Mouse (Mus musculus) erythroblast, embryonic 14.5 days (primary cell): ENCODE measurements around the gene Kctd2. TPM values are rescaled to one million over a fixed set of nuclear protein-coding genes. Genes with fewer than 3 reads are reported as not detected.

Source experiments
- H3K27me3 ChIP-seq: 2 replicates; pipeline ENCODE4 v1.6.1; 2012; ENCODE audit warnings: inconsistent platforms; ENCODE audit not compliant: control insufficient read depth
- H3K36me3 ChIP-seq: 2 replicates; pipeline ENCODE4 v1.6.1; 2012; ENCODE audit warnings: mild to moderate bottlenecking, inconsistent platforms; ENCODE audit not compliant: control insufficient read depth
- H3K4me1 ChIP-seq: 2 replicates; pipeline ENCODE4 v1.6.1; 2012; ENCODE audit warnings: inconsistent platforms; ENCODE audit not compliant: control insufficient read depth
- H3K4me3 ChIP-seq: replicated peaks from 2 replicates; pipeline ENCODE3; 2012; ENCODE audit warnings: moderate library complexity, mild to moderate bottlenecking, inconsistent platforms
- H3K9me3 ChIP-seq: 2 replicates; pipeline ENCODE4 v1.6.1; 2012; ENCODE audit warnings: low read length, inconsistent platforms, mixed read lengths; ENCODE audit not compliant: control insufficient read depth
- GATA1 ChIP-seq: IDR thresholded peaks from 2 replicates; pipeline ENCODE4 v1.6.1; 2012; ENCODE audit warnings: low read length, inconsistent platforms, mixed read lengths
- TAL1 ChIP-seq: IDR thresholded peaks from 3 replicates; pipeline ENCODE4 v1.6.1; 2012; ENCODE audit warnings: low read length, inconsistent platforms, mixed read lengths
- polyA plus RNA-seq: library from polyadenylated mRNA; stranded (reverse); fragments of >175 nt; gene quantifications from 2 replicates; pipeline ENCODE4 v1.2.3, GENCODE M21; 2012

Gene Kctd2
- polyA plus RNA-seq, 1 experiment = 1.3 TPM

DNA sequence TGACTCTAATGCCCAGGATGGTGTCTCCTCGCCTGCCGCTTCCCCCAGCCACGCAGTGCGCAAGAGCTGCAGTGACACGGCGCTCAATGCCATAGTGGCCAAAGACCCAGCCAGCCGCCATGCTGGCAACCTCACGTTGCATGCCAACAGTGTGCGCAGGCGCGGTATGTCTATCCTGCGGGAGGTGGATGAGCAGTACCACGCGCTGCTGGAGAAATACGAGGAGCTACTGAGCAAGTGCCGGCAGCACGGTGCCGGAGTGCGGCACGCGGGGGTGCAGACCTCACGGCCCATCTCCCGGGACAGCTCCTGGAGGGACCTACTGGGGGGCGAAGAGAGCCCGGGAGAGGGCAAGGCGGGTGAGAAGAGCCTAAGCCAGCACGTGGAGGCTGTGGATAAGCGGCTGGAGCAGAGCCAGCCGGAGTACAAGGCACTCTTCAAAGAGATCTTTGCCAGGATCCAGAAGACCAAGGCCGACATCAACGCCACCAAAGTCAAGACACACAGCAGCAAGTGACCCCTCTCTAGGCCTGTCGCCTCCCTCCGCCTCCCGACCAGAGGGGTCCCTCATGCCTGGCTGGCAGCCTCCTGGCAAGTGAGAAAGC is 26.1 kb upstream of the Kctd2 start:
- Histone ChIP-seq H3K36me3 (no peaks in the 10 kb centered on the region), H3K9me3 (no peaks in the 10 kb centered on the region), H3K4me1 (no peaks in the 10 kb centered on the region; the same call in 1 of the 2 replicates), H3K4me3 (no peak overlapping the region), H3K27me3 (peaks cover 10% of the 10 kb centered on the region)
- no peak for TF ChIP-seq GATA1
- no peak for TF ChIP-seq TAL1

DNA sequence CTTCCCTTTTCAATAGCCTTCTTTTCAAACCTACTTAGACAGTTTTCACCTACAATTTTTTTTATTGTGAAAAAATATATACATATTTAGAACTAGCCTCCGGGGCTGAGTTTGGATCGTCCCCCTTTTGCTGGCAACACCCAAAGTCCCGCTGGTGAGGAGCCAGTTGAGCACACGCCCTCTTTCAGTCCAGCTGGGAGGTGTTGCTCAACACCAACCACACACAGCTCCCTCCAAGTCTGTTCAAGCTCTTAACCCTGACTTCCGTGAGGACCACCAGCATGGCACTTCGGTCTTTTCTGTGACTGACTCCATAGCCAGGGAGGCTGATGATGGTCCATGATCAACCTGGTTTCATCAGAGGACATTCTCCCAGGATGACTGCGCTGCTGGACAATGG is 21.8 kb upstream of the Kctd2 start:
- Histone ChIP-seq H3K36me3 (no peaks in the 10 kb centered on the region), H3K4me1 (no peaks in the 10 kb centered on the region; the same call in none of the 2 replicates), H3K9me3 (no peaks in the 10 kb centered on the region), H3K4me3 (no peak overlapping the region), H3K27me3 (peaks cover 13% of the 10 kb centered on the region)
- TF ChIP-seq GATA1 = no peak
- TF ChIP-seq TAL1 = no peak

- Histone ChIP-seq H3K4me3 (no peak overlapping the region), H3K4me1 (peaks cover 19% of the 10 kb centered on the region), H3K36me3 (no peaks in the 10 kb centered on the region), H3K27me3 (peaks cover 3% of the 10 kb centered on the region), H3K9me3 (no peaks in the 10 kb centered on the region)
- no peak for TF ChIP-seq GATA1
- TF ChIP-seq TAL1 = no peak
These were observed 19.8 kb upstream of the Kctd2 start for GRCm38 (mm10) chr11:115400126-115400525.

- TF ChIP-seq TAL1 = no peak
- TF ChIP-seq GATA1 = no peak
- Histone ChIP-seq H3K4me3 (no peak overlapping the region), H3K4me1 (peaks cover 24% of the 10 kb centered on the region), H3K27me3 (peaks cover 3% of the 10 kb centered on the region), H3K36me3 (peaks cover 2% of the 10 kb centered on the region), H3K9me3 (no peaks in the 10 kb centered on the region)
These were observed 19.1 kb upstream of the Kctd2 start for GRCm38 (mm10) chr11:115400630-115401391.

DNA sequence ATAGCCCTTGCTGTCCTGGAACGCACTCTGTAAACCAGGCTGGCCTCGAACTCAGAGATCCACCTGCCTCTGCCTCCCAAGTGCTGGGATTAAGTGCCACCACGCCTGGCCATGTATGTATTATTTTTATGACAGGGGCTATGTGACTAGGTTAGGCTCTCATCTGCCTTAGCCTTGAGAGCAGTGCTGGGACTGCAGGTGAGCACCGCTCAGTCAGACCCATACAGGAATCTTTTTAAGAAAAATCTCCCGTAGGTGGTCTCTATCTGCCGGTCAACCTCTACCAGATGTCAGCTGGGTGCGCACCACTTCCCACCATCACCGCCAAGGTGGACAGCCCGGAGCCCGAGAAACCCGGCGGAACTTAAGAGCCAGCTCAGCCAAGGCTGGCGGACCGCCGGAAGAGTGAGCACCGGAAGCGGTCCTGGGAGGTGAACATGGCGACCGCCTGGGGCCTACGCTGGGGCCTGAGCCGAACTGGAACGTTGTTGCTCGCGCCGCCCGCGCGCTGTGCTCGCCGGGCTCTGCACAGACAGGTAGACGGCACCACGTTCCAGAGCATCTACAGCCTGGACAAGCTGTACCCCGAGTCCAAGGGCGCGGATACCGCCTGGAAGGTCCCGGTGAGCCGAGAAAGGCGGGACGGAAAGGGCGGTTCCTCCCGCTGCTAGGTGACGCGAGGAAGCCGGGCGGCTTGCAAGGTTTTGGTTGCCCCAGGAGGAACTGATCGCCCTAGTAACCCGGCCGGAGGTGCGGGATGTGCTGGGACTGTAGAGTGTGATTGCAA is 16.4 kb upstream of the Kctd2 start, which contains the start of gene Mrpl58:
TSS of gene Mrpl58 (plus strand) at position 415 of the 787 bp plus-strand sequence.
- Histone ChIP-seq H3K27me3 (peaks cover 3% of the 10 kb centered on the region), H3K36me3 (peaks cover 29% of the 10 kb centered on the region), H3K4me1 (peaks cover 25% of the 10 kb centered on the region), H3K4me3 (peak within 1 kb of the TSS; percentile 91), H3K9me3 (no peaks in the 10 kb centered on the region)
- TF ChIP-seq GATA1 (no peak), TAL1 (no peak)

DNA sequence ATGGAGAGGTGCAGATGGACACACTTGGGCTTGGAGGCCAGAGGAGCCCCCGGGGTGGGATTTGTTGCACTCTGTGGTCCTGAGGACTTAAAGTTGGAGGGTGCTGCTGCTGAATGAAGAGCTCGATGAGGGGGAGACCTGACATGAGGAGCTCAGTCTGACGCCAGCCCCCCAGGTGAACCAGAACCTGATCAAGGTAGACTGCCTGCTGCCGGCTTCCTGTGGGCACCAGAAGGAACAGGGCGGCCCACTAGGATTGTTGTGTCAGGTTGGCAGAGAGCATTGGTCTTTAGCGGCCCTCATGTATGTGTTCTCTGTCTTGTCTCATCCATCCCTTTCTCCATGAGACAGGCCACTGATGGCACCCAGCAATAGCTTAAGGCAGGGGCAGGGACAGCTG is 14.2 kb upstream of the Kctd2 start:
- Histone ChIP-seq H3K4me1 (peaks cover 28% of the 10 kb centered on the region), H3K36me3 (peaks cover 48% of the 10 kb centered on the region), H3K9me3 (no peaks in the 10 kb centered on the region), H3K4me3 (no peak overlapping the region), H3K27me3 (peaks cover 3% of the 10 kb centered on the region)
- TF ChIP-seq GATA1 = no peak
- TF ChIP-seq TAL1 = no peak

DNA sequence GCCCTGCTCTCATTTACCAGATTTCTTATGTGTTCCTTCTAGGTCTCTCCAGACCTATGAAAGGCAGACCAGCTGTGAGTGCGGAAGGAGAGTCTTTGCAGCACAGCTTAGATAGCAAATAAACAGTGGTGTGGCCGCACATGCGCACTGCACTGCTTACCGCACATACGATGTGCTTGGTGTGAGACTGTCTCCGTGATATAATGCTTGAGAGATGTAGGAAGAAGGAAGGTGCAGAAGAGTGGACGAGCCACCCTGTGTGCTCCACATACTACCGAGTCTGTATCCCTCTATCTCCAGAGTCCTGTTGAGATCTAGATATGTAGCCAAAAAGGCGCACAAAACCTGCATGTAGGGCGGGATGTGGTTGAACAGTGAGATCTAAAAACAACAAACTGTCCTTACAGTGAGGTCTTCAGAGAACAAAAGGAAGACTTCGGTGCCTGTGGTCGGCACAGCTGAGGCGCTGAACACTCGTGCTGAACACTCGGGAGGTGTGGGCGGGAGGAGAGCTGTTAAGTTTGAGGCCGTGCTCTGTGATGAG is 13.0 kb upstream of the Kctd2 start:
- H3K36me3 ChIP-seq = peaks cover 54% of the 10 kb centered on the region
- TF ChIP-seq GATA1 = no peak
- TF ChIP-seq TAL1 = no peak
- H3K9me3 ChIP-seq = no peaks in the 10 kb centered on the region
- H3K4me3 ChIP-seq = no peak overlapping the region
- no peaks in the 10 kb centered on the region for H3K27me3 ChIP-seq
- H3K4me1 ChIP-seq = peaks cover 40% of the 10 kb centered on the region

- Histone ChIP-seq H3K36me3 (peaks cover 54% of the 10 kb centered on the region), H3K4me3 (no peak overlapping the region), H3K27me3 (no peaks in the 10 kb centered on the region), H3K9me3 (no peaks in the 10 kb centered on the region), H3K4me1 (peaks cover 52% of the 10 kb centered on the region)
- TF ChIP-seq GATA1 (no peak), TAL1 (no peak)
These were observed 11.5 kb upstream of the Kctd2 start for GRCm38 (mm10) chr11:115408266-115408920.
